Mouse (Mus musculus): ENCODE measurements around the gene Il17ra. TPM values are rescaled to one million over a fixed set of nuclear protein-coding genes. Genes with fewer than 3 reads are reported as not detected.

Gene Il17ra
- polyA plus RNA-seq (2012; rRNA removed): 10.1 and 13.2 TPM in 2 replicates

GRCm38 (mm10) chr6:120463086-120463871 lies at the start of gene Il17ra:
Gene Il17ra (plus strand): TSS chr6:120463247.
- peak in 1 of 2 experiments; percentile 60 for DNase-seq (ENCODE audit: extremely low spot score in 1 of 2, low spot score in 1 of 2)

- no peak for DNase-seq (ENCODE audit: extremely low spot score in 1 of 2, low spot score in 1 of 2)
Measured at GRCm38 (mm10) chr6:120438161-120438560, 24.9 kb upstream of the Il17ra start.

GRCm38 (mm10) chr6:120442171-120442749 lies 20.8 kb upstream of the Il17ra start:
- DNase-seq (ENCODE audit: extremely low spot score in 1 of 2, low spot score in 1 of 2): no peak

GRCm38 (mm10) chr6:120443363-120444355 lies 19.4 kb upstream of the Il17ra start:
- no peak for DNase-seq (ENCODE audit: extremely low spot score in 1 of 2, low spot score in 1 of 2)

- DNase-seq (ENCODE audit: extremely low spot score in 1 of 2, low spot score in 1 of 2): no peak
Measured at GRCm38 (mm10) chr6:120450208-120450607, 12.8 kb upstream of the Il17ra start.

- no peak for DNase-seq (ENCODE audit: extremely low spot score in 1 of 2, low spot score in 1 of 2)
Measured at GRCm38 (mm10) chr6:120452384-120453102, 10.5 kb upstream of the Il17ra start.

GRCm38 (mm10) chr6:120453103-120453445 lies 10.0 kb upstream of the Il17ra start:
- peak in 1 of 2 experiments; percentile 31 for DNase-seq (ENCODE audit: extremely low spot score in 1 of 2, low spot score in 1 of 2)

- DNase-seq (ENCODE audit: extremely low spot score in 1 of 2, low spot score in 1 of 2): no peak
Measured at GRCm38 (mm10) chr6:120453556-120453955, 9.5 kb upstream of the Il17ra start.

GRCm38 (mm10) chr6:120454627-120455077 lies 8.4 kb upstream of the Il17ra start:
- no peak for DNase-seq (ENCODE audit: extremely low spot score in 1 of 2, low spot score in 1 of 2)

GRCm38 (mm10) chr6:120457074-120457473 lies 6.0 kb upstream of the Il17ra start:
- no peak for DNase-seq (ENCODE audit: extremely low spot score in 1 of 2, low spot score in 1 of 2)

- no peak for DNase-seq (ENCODE audit: extremely low spot score in 1 of 2, low spot score in 1 of 2)
Measured at GRCm38 (mm10) chr6:120457751-120458150, 5.3 kb upstream of the Il17ra start.

- no peak for DNase-seq (ENCODE audit: extremely low spot score in 1 of 2, low spot score in 1 of 2)
Measured at GRCm38 (mm10) chr6:120461217-120461616, 1.8 kb upstream of the Il17ra start.

GRCm38 (mm10) chr6:120462251-120462650 lies 796 bp upstream of the Il17ra start:
- no peak for DNase-seq (ENCODE audit: extremely low spot score in 1 of 2, low spot score in 1 of 2)

GRCm38 (mm10) chr6:120463884-120464283 lies 837 bp downstream of the Il17ra start:
- DNase-seq (ENCODE audit: extremely low spot score in 1 of 2, low spot score in 1 of 2): no peak

- no peak for DNase-seq (ENCODE audit: extremely low spot score in 1 of 2, low spot score in 1 of 2)
Measured at GRCm38 (mm10) chr6:120464406-120464939, 1.4 kb downstream of the Il17ra start.

- no peak for DNase-seq (ENCODE audit: extremely low spot score in 1 of 2, low spot score in 1 of 2)
Measured at GRCm38 (mm10) chr6:120465393-120465792, 2.3 kb downstream of the Il17ra start.

- DNase-seq (ENCODE audit: extremely low spot score in 1 of 2, low spot score in 1 of 2): no peak
Measured at GRCm38 (mm10) chr6:120466609-120467329, 3.7 kb downstream of the Il17ra start.

- DNase-seq (ENCODE audit: extremely low spot score in 1 of 2, low spot score in 1 of 2): no peak
Measured at GRCm38 (mm10) chr6:120468259-120468658, 5.2 kb downstream of the Il17ra start.

- DNase-seq (ENCODE audit: extremely low spot score in 1 of 2, low spot score in 1 of 2): no peak
Measured at GRCm38 (mm10) chr6:120469268-120469667, 6.2 kb downstream of the Il17ra start.
